Mouse (Mus musculus) bone marrow, adult 2 months (tissue): ENCODE results near the gene Pxt1. TPM values are rescaled to one million over a fixed set of nuclear protein-coding genes. Genes with fewer than 3 reads are reported as not detected.

Experiments used
- H3K27ac ChIP-seq: fragments of 200-500 bp; 2 replicates; pipeline ENCODE4 v1.5.1; 2012; ENCODE audit warnings: low read depth, mild to moderate bottlenecking, control low read depth, inconsistent platforms, low read length; ENCODE audit not compliant: control insufficient read depth, poor library complexity, insufficient read depth
- H3K4me1 ChIP-seq: fragments of 200-500 bp; 2 replicates; pipeline ENCODE4 v1.6.1; 2011; ENCODE audit warnings: low read length; ENCODE audit not compliant: control insufficient read depth, insufficient read depth
- H3K4me3 ChIP-seq: fragments of 200-500 bp; replicated peaks from 2 replicates; pipeline ENCODE3; 2011; ENCODE audit warnings: mild to moderate bottlenecking, low read depth, low read length, control low read depth; ENCODE audit not compliant: control insufficient read depth
- CTCF ChIP-seq: fragments of 200-500 bp; IDR thresholded peaks from 2 replicates; pipeline ENCODE4 v1.5.1; 2011; ENCODE audit warnings: low read length, control low read depth; ENCODE audit not compliant: control insufficient read depth, insufficient read depth
- POLR2A ChIP-seq: fragments of 200-500 bp; IDR thresholded peaks from 2 replicates; pipeline ENCODE4 v1.6.1; 2011; ENCODE audit warnings: low read depth, mild to moderate bottlenecking, control low read depth, low read length, borderline replicate concordance; ENCODE audit not compliant: control insufficient read depth
- WGBS: fragments of 180-500 bp; shearing (Covaris S2); methylation state at CpG from one replicate; pipeline ENCODE4 v1.1.7; 2018; 5-methylcytosine and 5-hydroxymethylcytosine counted together
- polyA plus RNA-seq: library from polyadenylated mRNA; stranded (reverse); fragments of >200 nt; gene quantifications from 2 replicates; pipeline ENCODE4 v1.2.4, GENCODE M21; 2011; ENCODE audit warnings: low replicate concordance; ENCODE audit not compliant: missing spikeins, insufficient read depth, insufficient read length

Pxt1 gene
- polyA plus RNA-seq, 1 experiment = not detected

DNA sequence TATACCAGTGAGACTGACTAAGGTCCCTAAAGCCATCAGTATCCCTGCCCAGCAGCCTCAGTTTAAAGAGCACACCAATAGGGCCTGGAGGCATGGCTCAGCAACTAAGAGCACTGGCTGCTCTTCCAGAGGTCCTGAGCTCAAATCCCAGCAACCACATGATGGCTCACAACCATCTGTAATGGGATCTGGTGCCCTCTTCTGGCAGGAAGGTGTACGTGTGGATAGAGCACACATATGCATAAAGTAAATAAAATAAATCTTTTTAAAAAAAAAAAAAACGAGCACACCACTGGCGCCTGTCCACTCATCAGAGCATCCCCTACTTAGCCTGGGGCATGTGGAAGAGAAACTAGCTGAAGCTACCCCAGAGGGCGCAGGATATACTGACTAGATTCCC lies 42.1 kb downstream of the Pxt1 start:
- H3K4me1 ChIP-seq = peaks cover 3% of the 10 kb centered on the region
- 65% methylated on average over 4 of the region's 4 CpGs for WGBS
- TF ChIP-seq CTCF (0 out of 2 replicates have a peak, but pooled peaks have one; percentile 17), POLR2A (no peak)
- no peak overlapping the region for H3K27ac ChIP-seq
- H3K4me3 ChIP-seq = no peak overlapping the region

GRCm38 (mm10) chr17:28899427-28899826 lies 44.2 kb downstream of the Pxt1 start:
- 70% methylated on average over 19 of the region's 19 CpGs for WGBS
- no peak for TF ChIP-seq POLR2A
- no peak for TF ChIP-seq CTCF
- Histone ChIP-seq H3K4me1 (peaks cover 3% of the 10 kb centered on the region), H3K4me3 (no peak overlapping the region), H3K27ac (peak overlapping the region; percentile 42)

DNA sequence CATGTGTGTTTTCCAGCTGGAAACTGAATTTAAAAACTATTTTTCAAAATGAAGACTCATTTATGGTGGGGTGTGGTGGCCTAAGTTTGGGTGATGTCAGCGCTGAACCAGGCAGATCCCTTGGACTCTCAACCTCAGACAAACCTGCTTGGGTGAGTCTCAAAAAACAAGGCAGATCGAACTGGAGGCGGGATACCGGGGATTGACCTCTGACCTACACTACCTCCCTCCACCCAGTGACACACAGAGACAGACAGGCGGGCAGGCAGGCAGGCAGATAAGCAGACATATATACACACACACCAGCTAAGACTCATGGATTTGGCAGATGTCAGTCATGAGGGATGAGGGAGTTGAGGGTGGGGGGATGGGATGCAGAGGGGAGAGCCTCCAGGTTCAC lies 45.4 kb downstream of the Pxt1 start:
- H3K4me1 ChIP-seq = peaks cover 5% of the 10 kb centered on the region
- WGBS = 86% methylated on average over 5 of the region's 5 CpGs
- H3K4me3 ChIP-seq = no peak overlapping the region
- TF ChIP-seq POLR2A = no peak
- TF ChIP-seq CTCF = no peak
- H3K27ac ChIP-seq = no peak overlapping the region

DNA sequence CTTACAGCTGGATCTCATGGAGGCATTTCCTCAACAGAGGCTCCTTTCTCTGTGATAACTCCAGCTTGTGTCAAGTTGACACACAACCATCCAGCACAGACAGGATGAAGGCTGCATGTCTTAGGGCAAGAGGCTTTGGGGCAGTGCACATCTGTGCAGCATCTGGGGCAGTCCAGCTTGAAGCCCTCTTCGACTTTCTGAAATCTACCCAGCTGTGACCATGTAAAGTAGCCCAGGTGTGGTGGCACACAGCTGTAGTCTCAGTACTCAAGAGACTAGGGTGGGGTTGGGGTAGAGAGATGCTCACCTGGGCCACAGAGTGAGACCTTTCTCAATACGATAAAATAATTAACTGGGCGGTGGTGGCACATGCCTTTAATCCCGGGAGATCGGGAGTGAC lies 45.8 kb downstream of the Pxt1 start:
- Histone ChIP-seq H3K4me3 (no peak overlapping the region), H3K27ac (no peak overlapping the region), H3K4me1 (peaks cover 5% of the 10 kb centered on the region)
- WGBS = 78% methylated on average over 5 of the region's 5 CpGs
- TF ChIP-seq POLR2A = no peak
- TF ChIP-seq CTCF = no peak

DNA sequence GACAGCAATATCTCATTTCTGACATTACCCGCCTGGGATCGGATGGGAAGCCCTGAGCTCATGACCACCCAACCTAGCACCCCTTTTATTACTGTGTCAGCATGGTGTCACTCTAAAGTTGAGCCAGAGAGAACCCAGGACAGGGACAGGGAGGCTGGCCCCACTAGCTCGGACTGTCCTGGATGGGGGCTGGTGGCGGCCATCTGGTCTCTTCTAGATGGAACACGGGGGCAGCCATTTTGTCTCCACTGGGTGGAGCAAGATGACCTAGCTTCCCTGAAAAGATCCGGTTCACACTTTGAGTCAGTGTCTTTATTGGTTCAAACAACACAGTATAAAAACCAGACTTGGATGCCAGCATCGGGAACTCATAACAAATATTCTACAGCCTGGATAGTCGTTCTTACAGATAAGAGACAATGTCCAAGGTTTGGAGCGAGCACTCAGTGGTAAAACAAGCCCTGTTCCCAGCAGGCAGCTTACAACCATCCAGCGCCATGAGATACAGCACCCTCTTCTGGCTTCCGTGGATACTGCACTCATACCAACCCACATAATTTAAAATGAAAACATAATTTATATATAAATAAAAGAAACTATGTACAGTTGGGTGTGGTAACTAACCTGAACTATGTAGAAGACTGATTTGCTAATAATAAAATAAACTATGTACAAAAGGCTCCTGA lies 47.4 kb downstream of the Pxt1 start:
- TF ChIP-seq CTCF = peak; percentile 41; the same call in 1 of the 2 replicates
- no peak for TF ChIP-seq POLR2A
- Histone ChIP-seq H3K27ac (no peak overlapping the region), H3K4me1 (peaks cover 5% of the 10 kb centered on the region), H3K4me3 (no peak overlapping the region)
- 85% methylated on average over 11 of the region's 11 CpGs for WGBS

DNA sequence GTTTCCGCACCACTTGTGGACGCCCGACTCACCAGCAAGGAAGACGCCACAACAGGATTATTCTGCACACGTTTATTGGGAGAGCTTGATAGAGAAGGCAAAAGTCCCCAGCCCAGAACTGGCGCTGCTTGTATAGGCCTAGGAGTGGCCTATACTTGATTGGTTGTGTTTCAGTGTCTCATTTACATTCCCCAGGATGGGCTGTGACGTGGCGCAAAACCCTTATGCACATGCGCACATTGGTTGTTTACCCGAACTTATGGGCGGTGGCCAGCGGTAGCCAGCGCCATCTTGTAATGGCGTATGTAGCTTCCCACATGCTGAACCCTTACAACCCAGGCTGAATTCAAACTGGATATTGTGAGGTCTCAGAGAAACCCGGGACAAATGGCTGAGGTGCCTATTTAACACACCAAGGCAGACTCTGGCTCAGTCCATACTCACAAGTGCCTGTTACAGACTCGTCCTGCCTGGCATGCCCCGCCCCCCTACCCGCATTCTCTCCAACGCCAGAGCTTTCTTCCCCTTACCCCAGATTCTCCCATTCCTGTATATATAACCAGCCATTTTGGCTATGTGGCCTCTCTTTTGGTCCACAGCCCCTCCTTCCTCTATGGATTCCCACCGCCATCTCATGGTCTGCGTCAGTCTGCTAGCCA lies 48.3 kb downstream of the Pxt1 start:
- H3K27ac ChIP-seq = no peak overlapping the region

GRCm38 (mm10) chr17:28894050-28894767 lies 49.4 kb downstream of the Pxt1 start:
- H3K4me3 ChIP-seq = no peak overlapping the region
- WGBS = 19% methylated on average over 11 of the region's 11 CpGs
- TF ChIP-seq POLR2A = no peak
- no peak for TF ChIP-seq CTCF
- no peak overlapping the region; the same call in 1 of the 2 replicates for H3K27ac ChIP-seq
- peaks cover 3% of the 10 kb centered on the region for H3K4me1 ChIP-seq

More for the DNA sequence above, 48.3 kb downstream of the Pxt1 start:
- Histone ChIP-seq H3K4me1 (peaks cover 5% of the 10 kb centered on the region), H3K4me3 (no peak overlapping the region)
- WGBS = 89% methylated on average over 21 of the region's 21 CpGs
- no peak for TF ChIP-seq POLR2A
- no peak for TF ChIP-seq CTCF

GRCm38 (mm10) chr17:28886266-28886665 lies 57.4 kb downstream of the Pxt1 start:
- H3K27ac ChIP-seq = no peak overlapping the region
- 88% methylated on average over 8 of the region's 8 CpGs for WGBS
- H3K4me3 ChIP-seq = no peak overlapping the region
- peaks cover 1% of the 10 kb centered on the region; the same call in 1 of the 2 replicates for H3K4me1 ChIP-seq
- TF ChIP-seq CTCF (no peak), POLR2A (no peak)
